Mouse (Mus musculus): ENCODE measurements around the gene Yy1.

The Yy1 gene

DNA sequence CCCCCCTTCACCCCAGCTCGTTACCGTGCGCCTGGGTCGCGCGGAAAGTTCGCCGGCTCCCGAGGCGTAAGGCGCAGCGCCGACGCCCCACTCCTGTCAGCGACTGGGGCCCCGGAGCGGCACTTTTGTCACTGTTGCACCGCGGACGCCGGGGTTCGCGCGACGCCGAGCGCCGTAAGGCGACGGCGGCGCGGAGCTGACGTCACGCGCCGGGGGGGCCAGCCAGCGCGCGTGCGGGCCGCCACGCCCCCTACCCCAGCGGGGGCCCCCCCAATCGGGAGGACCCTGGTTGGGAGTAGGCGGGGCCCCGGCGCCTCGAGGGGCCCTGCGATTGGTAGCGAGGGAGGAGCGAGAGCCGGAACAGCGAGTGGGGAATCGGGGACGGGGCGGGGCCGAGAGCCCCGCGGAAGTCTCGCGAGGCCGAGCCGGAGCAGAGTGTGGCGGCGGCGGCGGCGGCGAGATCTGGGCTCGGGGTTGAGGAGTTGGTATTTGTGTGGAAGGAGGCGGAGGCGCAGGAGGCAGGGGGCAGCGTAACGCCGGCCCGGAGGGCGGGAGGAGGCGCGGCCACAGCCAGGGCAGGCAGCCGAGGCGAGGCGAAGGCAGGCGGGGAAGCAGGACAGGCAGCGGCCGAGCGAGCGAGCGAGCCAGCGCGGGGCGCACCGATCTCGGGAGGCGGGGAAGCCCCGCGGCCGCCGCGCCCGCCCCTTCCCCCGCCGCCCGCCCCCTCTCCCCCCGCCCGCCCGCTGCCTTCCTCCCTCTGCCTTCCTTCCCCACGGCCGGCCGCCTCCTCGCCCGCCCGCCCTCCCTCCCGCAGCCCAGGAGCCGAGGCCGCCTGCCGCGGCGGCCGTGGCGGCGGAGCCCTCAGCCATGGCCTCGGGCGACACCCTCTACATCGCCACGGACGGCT is at the start of gene Yy1:
TSS of gene Yy1 (plus strand) at position 428 of the 907 bp plus-strand sequence.
- DNase-seq (ENCODE audit: low read depth, low spot score): peak; percentile 99

DNA sequence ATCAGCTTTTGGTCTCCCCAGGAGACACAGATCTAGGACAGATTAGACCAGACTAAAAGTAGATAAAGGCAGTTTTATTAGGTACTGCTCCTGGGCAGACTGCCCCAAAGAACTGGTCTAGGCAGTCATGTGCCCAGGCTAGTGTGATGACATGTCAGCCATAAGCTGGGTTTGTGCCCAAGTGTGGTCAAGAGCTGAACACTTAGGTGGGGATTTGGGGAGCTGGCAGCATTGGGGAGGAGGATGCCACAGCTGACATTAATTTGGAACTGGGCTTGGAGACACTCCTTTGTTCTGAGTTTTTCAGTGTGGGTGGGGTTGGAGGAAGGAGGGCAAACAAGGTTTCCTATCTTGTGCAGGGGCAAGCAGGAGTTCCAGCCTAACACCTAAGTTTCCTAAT is 46.8 kb upstream of the Yy1 start:
- no peak for DNase-seq (ENCODE audit: low read depth, low spot score)

DNA sequence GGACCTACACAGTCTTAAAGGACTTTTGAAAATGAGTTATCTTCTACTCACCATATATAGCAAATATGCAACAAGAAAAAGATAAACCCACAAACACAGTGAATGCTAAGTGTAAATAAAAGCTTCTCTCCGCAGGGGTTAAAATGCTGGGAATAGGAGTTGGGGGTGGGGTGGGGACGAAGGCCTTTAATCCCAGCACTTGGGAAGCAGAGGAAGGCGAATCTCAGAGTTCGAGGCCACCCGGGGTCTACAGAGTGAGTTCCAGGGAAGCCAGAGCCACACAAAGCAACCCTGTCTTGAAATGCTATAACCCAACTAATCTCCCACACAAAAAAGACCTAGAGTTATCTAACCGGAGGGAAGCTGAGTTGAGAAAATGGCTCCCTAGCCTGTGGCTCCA is 43.8 kb upstream of the Yy1 start:
- DNase-seq (ENCODE audit: low read depth, low spot score): no peak

DNA sequence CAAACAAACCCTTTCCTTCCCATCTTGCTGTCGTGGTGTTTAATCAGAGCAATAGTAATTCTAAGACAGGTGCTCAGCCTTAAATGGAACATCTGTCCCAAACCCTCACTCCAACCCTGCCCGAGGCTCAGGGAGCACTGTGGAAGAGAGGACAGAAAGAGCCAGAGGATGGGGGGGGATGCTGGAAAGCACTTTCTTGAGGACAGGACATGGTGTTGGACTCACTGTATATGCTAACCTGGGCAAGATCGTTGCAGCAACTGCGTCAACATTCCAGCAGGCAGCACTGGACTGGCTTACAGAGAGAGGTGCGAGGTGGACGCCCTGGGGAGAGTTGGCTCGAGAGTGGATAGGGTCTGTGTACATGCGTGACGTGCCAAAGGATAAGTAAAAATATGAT is 43.3 kb upstream of the Yy1 start:
- no peak for DNase-seq (ENCODE audit: low read depth, low spot score)

DNA sequence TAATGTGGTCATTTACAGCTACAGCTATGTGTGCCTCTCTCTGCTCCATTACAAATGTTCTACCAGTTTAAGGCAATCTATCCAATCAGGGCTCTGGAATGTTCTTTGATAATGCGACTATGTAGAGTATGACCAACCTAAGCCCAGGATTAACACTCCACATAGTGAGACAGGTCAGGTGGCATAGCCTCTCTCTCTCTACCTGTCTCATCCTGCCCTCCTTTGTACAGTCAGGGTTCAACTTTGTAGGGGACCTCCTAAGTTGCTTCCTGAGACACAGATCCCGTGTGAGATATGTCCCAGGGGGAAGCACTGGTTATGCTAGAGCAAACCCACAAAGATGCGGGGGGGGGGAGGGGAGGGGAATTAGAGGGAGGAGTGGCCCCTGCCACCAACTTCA is 42.5 kb upstream of the Yy1 start:
- no peak for DNase-seq (ENCODE audit: low read depth, low spot score)

GRCm38 (mm10) chr12:108751790-108752189 is 41.0 kb upstream of the Yy1 start:
- no peak for DNase-seq (ENCODE audit: low read depth, low spot score)

DNA sequence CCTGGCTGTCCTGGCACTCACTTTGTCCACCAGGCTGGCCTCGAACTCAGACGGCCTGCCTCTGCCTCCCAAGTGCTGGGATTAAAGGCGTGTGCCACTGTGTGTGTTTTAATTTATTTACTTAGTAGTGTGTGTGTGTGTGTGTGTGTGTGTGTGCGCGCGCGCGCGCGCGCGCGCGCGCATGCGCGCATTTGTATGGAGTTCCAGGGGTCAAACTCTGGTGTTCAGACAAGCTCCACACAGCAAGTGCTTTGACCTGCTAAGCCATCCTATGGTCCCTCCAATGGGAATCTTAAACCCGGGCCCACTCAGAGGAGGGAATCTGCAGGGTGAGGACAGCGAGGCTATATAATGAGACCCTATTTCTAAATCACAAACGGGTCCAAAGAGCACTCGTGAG is 37.6 kb upstream of the Yy1 start:
- no peak for DNase-seq (ENCODE audit: low read depth, low spot score)

- peak; percentile 31 for DNase-seq (ENCODE audit: low read depth, low spot score)
These were observed 36.2 kb upstream of the Yy1 start for GRCm38 (mm10) chr12:108756611-108757010.

DNA sequence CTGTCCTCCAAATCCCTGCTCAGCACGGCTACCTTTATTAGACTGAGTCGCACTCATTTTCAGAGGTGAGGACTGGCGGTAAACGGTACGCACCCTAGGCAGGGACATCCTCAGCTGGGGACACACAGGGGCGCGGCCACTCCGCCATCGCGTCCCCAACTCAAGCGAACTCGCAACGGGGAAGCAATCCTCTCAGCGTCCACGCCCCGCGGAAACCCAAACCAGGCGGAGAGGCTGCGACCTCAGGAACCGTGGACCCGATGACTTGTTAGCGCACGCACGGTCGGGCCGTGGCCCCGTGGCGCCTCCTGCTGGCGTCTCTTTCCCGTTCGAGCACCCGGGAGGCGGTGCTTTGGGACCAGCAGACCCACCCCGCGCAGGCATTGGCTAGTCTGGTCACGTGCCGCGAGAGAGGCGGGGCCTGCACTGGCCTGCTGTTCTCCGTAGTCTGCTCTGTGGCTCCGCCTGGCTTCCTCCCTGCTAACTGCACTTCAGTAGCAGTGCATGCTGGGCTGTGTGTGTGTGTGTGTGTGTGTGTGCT is 35.0 kb upstream of the Yy1 start:
- peak; percentile 98 for DNase-seq (ENCODE audit: low read depth, low spot score)

DNA sequence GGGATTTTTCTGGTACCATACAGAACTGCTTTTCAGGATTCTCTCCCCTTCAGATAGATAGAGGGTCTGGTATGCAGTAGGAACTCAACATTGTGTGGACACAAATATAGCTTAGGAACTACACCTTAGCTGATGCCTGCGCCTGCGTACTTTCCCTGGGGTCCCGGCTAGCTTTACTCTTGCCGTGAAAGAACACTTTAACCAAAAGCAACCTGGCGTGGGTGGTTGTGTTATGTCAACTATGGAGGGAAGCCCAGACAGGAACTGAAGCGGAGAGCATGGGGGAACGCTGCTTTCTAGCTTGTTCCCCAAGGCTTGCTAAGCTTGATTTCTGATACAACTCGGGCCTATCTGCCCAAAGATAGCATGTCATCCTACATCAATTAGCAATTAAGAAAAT is 34.5 kb upstream of the Yy1 start:
- DNase-seq (ENCODE audit: low read depth, low spot score): no peak

- DNase-seq (ENCODE audit: low read depth, low spot score): no peak
These were observed 34.1 kb upstream of the Yy1 start for GRCm38 (mm10) chr12:108758682-108759081.

- no peak for DNase-seq (ENCODE audit: low read depth, low spot score)
These were observed 33.5 kb upstream of the Yy1 start for GRCm38 (mm10) chr12:108759266-108759665.

DNA sequence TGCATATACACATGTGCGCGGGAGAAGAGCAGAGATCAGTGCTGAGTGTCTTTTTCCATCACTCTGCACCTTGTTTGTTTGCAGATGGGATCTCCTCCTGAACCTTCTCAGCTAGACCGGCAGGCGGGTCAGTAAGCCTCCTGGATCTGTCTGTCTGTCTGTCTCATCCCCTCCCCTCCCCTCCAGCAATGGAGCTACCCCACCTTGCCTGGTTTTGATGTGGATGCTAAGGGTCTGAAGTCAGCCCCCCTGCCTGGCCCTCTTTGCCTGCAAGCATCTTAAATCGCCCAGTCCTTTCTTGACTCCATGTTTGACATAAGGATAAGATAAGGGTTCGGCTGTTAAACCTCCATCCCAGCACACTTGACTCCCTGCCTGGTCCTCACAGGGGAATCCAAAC is 32.8 kb upstream of the Yy1 start:
- DNase-seq (ENCODE audit: low read depth, low spot score): no peak

- DNase-seq (ENCODE audit: low read depth, low spot score): peak; percentile 76
These were observed 32.2 kb upstream of the Yy1 start for GRCm38 (mm10) chr12:108760500-108761020.

GRCm38 (mm10) chr12:108761209-108761608 is 31.6 kb upstream of the Yy1 start:
- peak; percentile 78 for DNase-seq (ENCODE audit: low read depth, low spot score)

DNA sequence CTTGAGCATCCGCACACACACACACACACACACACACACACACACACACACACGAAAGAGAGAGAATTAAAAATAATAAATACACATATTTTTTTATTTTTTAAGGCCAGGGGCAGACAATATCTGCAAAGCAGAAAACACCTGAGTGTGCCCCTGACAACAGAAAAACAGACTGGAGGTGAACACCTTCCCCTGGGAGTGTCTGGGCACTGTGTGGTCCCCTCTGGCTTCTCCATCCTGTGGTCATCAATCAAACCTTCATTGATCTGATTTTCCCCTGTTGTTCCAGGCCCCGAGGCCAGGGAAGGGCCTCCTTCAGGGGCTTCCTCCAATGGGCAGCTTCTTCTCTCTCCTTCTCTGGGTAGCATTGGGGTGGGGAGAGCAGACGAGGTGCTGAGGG is 31.1 kb upstream of the Yy1 start:
- no peak for DNase-seq (ENCODE audit: low read depth, low spot score)

DNA sequence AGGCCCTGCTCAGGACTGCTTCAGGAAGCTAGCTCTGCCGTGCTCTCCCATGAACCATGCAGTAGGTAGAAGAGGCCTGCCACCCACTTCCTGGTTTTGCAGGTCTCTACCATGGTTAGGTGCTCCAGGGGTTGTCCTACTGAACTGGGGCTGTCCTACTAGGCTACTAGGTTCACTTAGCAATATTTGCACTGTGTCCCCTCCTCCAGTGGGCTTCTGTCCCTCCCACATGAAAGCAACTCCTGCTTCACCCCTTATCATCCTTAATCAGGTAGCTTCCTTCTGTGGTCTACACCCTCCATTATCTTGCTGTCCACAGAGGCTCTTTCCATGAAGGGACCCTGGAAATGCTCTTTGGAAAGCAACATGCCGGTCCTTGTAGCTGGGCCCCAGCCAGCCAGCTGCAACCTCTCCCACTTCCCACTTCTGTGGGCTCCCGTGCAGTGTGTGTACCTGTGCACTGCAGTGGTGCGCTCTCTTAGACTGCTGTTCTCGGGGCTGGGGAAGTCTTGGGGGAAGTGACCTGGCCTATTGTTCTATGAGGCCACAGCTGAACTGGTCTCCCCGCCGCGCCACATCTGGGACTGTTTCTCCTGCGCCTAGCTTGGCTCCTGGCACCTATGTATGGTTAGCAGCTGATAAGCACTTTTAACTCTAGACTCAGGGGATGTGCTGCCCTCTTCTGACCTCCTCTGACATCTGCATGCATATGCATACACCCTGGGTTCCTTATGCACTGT is 29.5 kb upstream of the Yy1 start:
- DNase-seq (ENCODE audit: low read depth, low spot score): peak; percentile 74

DNA sequence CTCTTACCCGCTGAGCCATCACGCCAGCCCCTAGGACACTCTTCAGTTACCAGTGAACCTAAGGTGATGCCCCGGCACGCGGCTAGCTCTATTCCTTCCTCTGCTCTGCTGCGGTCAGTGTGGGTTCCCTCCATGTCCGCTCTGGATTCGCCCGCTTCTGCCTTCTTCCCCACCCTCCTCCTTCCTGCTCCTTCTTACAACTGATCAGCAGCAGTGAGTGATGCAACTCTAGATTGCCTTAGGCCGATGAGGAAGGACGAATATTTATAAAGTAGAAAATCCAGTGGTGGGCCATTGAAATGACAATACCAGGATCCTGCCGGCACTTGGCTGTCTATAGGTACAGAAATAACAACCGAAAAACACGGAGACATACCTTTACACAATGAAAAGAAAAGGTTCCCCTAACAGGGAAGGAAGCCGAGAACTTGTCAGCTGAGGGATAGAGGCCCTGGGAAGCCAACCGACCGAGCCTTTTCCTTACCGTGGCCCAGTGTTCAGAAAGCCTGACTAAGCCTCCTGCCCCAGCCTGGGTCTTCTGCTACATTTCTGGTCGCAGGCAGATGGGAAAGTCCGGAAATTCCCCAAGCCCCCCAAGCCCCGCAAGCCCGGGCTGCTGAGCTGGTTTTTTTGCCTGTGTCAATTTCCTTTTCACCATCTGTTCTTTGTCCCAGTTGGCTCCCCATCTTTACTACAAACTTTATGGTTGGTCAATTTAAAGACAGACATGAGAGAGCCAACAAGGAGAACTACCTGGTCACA is 27.7 kb upstream of the Yy1 start:
- DNase-seq (ENCODE audit: low read depth, low spot score): peak; percentile 62

- peak; percentile 81 for DNase-seq (ENCODE audit: low read depth, low spot score)
These were observed 27.0 kb upstream of the Yy1 start for GRCm38 (mm10) chr12:108765751-108766221.

- peak; percentile 29 for DNase-seq (ENCODE audit: low read depth, low spot score)
These were observed 26.5 kb upstream of the Yy1 start for GRCm38 (mm10) chr12:108766316-108766715.

GRCm38 (mm10) chr12:108766866-108767265 is 25.9 kb upstream of the Yy1 start:
- DNase-seq (ENCODE audit: low read depth, low spot score): no peak

All from A20 (cell line).